Mouse (Mus musculus) stomach, postnatal 0 days (tissue): Measurements from ENCODE around the gene Adgrg6.

Experiments
- CTCF ChIP-seq: IDR thresholded peaks from 2 replicates; pipeline ENCODE4 v1.5.1; 2016; ENCODE audit warnings: antibody characterized with exemption, low read depth, mild to moderate bottlenecking, moderate library complexity
- EP300 ChIP-seq: optimal IDR thresholded peaks from 2 replicates; pipeline ENCODE3; 2016; ENCODE audit warnings: antibody characterized with exemption

DNA sequence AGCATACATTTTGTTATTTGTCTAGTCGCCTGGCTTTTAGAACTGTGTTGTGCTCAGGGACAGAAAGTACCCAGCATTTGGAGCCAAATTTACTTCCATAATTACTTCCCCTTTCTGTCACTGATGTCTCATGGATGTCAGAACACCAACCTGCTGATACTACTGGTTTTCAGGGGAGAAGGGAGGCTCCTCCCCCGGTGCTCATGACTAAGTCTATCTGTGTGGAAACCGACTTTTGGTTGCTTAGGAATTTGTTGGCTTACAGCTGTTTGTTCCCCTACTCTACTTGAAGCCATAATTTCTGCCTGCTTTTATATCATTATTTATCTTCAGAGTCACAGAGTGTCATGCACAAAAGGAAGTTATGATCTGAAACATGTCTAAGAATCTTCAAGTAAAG, 14.4 kb downstream of the Adgrg6 start:
- no peak for TF ChIP-seq CTCF
- TF ChIP-seq EP300, result no peak
